Mouse (Mus musculus) Patski (cell line): ENCODE measurements around the gene Ptprs. TPM values are rescaled to one million over a fixed set of nuclear protein-coding genes. Genes with fewer than 3 reads are reported as not detected.

Experiments used
- ATAC-seq: fragments of 100-300 bp; one replicate; pipeline ENCODE4 v1.8.0; 2021
- CTCF ChIA-PET: fragments of 350-600 bp; sonication (Branson Sonifier 250); formaldehyde crosslinking; loops from one replicate; lab custom pipeline; 2022; ENCODE audit warnings: inconsistent platforms; lab: Charles Lee
- POLR2A ChIA-PET: fragments of 350-600 bp; sonication (Branson Sonifier 250); formaldehyde crosslinking; loops from one replicate; lab custom pipeline; 2022; ENCODE audit warnings: antibody characterized with exemption, inconsistent platforms; lab: Charles Lee
- DNase-seq: peaks from one replicate; pipeline ENCODE4 v3.0.0-alpha.2; 2011; ENCODE audit warnings: low read depth, low spot score
- H3K27me3 ChIP-seq: fragments of 371-371 bp; one replicate; pipeline ENCODE4 v1.5.1; 2021
- CTCF ChIP-seq: fragments of 100-300 bp; IDR thresholded peaks from one replicate; pipeline ENCODE4 v1.5.1; 2021
- in situ Hi-C: fragments of 300-500 bp; cut with MboI; formaldehyde crosslinking; loops from 3 replicates; pipeline ENCODE4 v1.11.1; 2018; ENCODE audit warnings: low pct_unique_long_range_greater_than_20kb, mixed read lengths
- polyA plus RNA-seq: library from polyadenylated mRNA; unstranded; gene quantifications from one replicate; pipeline ENCODE4 v1.2.3, GENCODE M21; 2021

Gene Ptprs
- polyA plus RNA-seq, 1 experiment from 2014 or later = 240 TPM

DNA sequence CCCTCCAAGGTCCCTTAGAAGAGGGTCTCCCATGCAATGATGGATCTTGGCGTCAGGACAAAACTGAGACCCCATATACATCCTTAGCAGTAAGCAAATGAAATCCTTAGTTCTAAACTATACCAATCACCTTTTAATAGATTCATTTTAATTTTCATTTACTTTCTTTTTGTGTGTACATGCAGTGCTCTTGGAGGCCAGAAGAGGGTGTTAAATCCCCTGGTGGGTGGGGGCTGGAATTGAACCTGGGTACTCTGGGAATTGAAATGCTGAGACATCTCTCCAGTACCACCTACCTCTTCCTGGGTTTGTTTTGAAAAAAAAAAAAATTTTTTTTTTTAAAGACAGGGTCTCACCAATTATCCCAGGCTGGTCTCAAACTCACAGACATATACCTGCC, 18.8 kb downstream of the Ptprs start:
- CTCF ChIA-PET = no interaction called here
- no peaks in the 10 kb centered on the region for H3K27me3 ChIP-seq
- ATAC-seq (no peak), DNase-seq (no peak)
- no peak for TF ChIP-seq CTCF
- POLR2A ChIA-PET = no interaction called here
- in situ Hi-C loops = no loop called here

DNA sequence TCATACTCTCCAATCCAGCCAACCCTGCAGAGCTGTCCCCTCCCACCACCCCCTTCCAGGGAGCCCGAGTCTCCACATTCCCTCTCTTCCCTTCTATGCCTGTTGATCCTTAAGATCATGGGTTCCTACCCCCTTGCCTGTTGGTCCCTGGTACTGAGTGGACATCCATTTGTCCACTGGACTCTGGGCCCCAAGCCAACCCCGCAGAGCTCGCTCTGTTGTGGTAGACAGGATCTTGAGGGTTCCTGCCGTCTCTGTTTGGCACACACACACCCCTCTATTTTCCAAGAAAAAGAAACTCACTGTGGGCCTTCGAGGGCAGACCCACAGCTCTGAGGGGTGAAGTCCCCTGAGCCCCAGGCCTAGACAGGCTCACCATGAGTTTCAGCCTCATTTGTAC, 19.9 kb downstream of the Ptprs start:
- ATAC-seq = no peak
- POLR2A ChIA-PET = no interaction called here
- in situ Hi-C loops = no loop called here

DNA sequence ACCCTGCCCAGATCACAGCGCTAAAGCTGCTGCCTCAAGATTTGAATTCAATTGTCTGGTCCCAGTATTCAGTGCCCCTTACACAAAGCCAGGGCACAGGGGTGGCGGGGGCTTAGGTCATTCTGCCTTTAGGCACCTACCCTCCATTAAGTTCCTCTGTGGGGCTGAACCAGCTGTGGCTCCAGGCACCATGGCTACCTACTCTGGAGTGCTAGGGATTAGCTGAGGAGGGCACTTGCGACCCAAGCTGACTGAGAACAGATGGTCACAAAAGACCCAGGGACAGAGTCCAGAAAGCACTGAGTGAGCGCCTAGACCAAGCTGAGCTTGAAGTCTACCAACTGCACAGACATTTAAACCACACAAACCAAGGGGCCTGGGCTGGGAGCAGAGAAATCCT, 22.6 kb downstream of the Ptprs start:
- no peaks in the 10 kb centered on the region for H3K27me3 ChIP-seq
- TF ChIP-seq CTCF = no peak
- DNase-seq (no peak), ATAC-seq (no peak)
- POLR2A ChIA-PET = no interaction called here
- CTCF ChIA-PET = no interaction called here
- in situ Hi-C loops = no loop called here

More for the DNA sequence above, 19.9 kb downstream of the Ptprs start:
- TF ChIP-seq CTCF = no peak
- no peak for DNase-seq
- no peaks in the 10 kb centered on the region for H3K27me3 ChIP-seq
- CTCF ChIA-PET = no interaction called here

DNA sequence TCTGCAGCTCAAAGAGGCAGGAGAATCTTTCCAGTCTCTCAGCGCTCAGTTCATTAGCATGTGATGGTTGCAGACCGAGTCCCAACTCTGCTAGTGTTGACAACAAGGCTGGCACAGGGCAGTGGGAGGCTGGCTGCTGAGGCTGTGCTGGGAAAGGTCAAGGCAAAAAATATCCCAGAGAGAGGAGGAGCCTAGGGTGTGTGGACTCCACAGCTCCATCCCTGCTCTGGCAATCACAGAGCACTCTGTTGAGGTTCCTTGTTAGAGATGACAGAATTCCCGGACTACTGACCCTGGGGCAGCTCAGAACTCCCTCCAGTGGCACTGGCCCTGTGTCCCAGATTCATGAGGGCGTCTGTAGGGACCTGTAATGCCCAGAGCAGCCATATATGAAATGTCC, 23.0 kb downstream of the Ptprs start:
- ChIA-PET POLR2A (no interaction called here), CTCF (no interaction called here)
- in situ Hi-C loops = no loop called here
- DNase-seq (no peak), ATAC-seq (no peak)
- no peaks in the 10 kb centered on the region for H3K27me3 ChIP-seq
- TF ChIP-seq CTCF = no peak

- ATAC-seq = no peak
- CTCF ChIA-PET = interaction anchor here (1.1 kb wide), 2 partner anchors 10 to 11 kb away, joined by 3 read pairs; no protein-coding TSS in a partner anchor
Observed at GRCm38 (mm10) chr17:56447716-56448115, 28.6 kb downstream of the Ptprs start.

DNA sequence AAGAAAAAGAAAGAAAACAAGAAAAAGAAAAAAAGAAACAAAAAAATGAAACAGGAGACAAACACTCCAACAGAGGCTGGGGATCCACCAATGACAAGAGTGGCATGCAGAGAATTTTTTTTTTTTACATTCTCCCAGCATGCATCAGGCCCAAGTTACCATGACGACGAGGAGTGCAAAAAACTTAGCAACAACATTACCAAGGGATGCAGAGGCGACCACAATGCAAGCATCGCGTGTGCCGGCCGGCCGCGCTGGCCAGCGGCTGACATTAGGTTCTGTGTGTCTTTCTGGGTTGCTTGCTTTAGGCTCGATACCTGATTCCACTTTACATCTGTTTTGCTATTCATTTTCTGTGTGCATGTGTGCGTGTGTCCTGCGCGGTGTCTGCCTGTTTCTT, 30.9 kb downstream of the Ptprs start:
- CTCF ChIA-PET = no interaction called here
- DNase-seq (no peak), ATAC-seq (no peak)
- in situ Hi-C loops = no loop called here
- TF ChIP-seq CTCF = no peak
- POLR2A ChIA-PET = interaction anchor here (0.6 kb wide), 1 partner anchor 183 kb away, joined by 4 read pairs; no protein-coding TSS in a partner anchor
- no peaks in the 10 kb centered on the region for H3K27me3 ChIP-seq

More at GRCm38 (mm10) chr17:56447716-56448115, 28.6 kb downstream of the Ptprs start:
- no peak for TF ChIP-seq CTCF
- DNase-seq = no peak
- in situ Hi-C loops = no loop called here
- POLR2A ChIA-PET = interaction anchor here (0.9 kb wide), 1 partner anchor 11 kb away, joined by 3 read pairs; no protein-coding TSS in a partner anchor
- H3K27me3 ChIP-seq = no peaks in the 10 kb centered on the region

GRCm38 (mm10) chr17:56444771-56445170, 31.5 kb downstream of the Ptprs start:
- DNase-seq (no peak), ATAC-seq (no peak)
- ChIA-PET POLR2A (no interaction called here), CTCF (no interaction called here)
- in situ Hi-C loops = no loop called here
- TF ChIP-seq CTCF = no peak
- no peaks in the 10 kb centered on the region for H3K27me3 ChIP-seq

DNA sequence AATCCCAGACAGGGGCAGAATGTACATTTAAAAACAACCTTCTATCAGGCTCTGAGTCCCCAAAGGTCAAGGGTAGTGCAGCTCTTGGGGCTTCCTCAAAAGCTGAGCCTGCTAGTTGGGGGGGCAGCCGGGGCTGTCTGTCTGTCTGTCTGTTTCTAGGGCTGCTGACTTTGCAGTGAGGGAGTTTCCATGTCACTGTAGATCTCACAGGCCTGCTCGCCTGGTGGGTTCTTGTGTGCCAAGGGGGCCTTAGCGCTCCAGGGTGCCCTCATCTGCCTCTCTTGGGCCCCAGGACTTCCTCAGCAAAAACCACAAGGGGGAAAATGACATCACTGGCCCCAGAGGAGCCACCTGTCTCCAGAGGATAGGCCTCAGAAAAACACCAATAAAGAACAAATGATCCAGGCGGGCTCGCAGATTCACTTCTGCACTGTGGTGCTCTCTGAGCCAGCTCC, 32.9 kb downstream of the Ptprs start:
- ChIA-PET POLR2A (interaction anchor here (1.1 kb wide), 1 partner anchor 73 kb away, joined by 3 read pairs; no protein-coding TSS in a partner anchor), CTCF (no interaction called here)
- no peak for TF ChIP-seq CTCF
- ATAC-seq (no peak), DNase-seq (no peak)
- no peaks in the 10 kb centered on the region for H3K27me3 ChIP-seq
- in situ Hi-C loops = no loop called here

GRCm38 (mm10) chr17:56442316-56442715, 34.0 kb downstream of the Ptprs start:
- no peak for TF ChIP-seq CTCF
- ATAC-seq = no peak
- ChIA-PET CTCF (no interaction called here), POLR2A (no interaction called here)
- H3K27me3 ChIP-seq = no peaks in the 10 kb centered on the region
- in situ Hi-C loops = no loop called here
- no peak for DNase-seq

GRCm38 (mm10) chr17:56439731-56440460, 36.4 kb downstream of the Ptprs start:
- ATAC-seq = no peak
- POLR2A ChIA-PET = no interaction called here
- no peak for DNase-seq
- TF ChIP-seq CTCF = no peak
- no peaks in the 10 kb centered on the region for H3K27me3 ChIP-seq
- in situ Hi-C loops = no loop called here
- CTCF ChIA-PET = no interaction called here

DNA sequence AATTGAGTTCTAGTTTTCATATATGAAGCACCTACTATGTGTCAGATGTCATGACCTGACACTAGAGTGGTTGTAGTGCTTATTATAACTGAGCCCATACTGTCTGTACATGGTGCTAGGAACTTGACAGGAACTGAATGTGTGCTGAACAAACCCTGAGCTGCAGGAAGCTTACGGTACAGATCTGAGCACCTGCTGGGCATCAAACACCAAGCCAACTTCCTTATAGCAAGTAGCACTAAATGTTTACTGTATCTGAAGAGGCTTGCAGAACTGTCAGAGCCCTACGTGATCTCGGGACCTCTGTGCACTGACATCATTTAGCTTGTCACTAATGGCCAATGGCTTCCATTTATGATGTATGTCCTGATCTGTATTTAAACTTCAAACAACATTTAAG, 44.7 kb downstream of the Ptprs start:
- CTCF ChIA-PET = no interaction called here
- ATAC-seq = no peak
- no peak for DNase-seq
- TF ChIP-seq CTCF = no peak
- POLR2A ChIA-PET = no interaction called here
- in situ Hi-C loops = no loop called here
- H3K27me3 ChIP-seq = no peaks in the 10 kb centered on the region
